Comparison of ENCODE assay signal across 10 mouse cellular contexts in the genomic region with DNA sequence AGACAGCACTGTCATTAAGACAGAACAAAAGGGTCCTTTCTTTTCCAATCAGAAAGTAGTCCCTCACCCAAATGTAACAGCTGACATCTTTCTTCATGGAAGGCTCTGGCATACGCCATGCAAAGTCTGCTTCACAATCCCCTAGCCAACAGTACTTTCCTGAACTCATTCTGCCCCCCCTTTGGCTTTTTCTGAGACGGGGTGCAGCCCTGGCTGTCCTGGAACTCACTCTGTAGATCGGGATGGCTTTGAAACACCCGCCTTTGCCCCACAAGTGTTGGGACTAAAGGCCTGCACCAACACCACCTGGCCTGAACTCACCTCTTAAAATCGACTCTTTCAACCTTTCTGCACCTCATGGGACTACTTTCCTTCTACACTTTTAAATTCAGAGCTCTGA. TPM values are rescaled to one million over a fixed set of nuclear protein-coding genes. Genes with fewer than 3 reads are reported as not detected.
DNase-seq lines count a peak whose midpoint lies in the region; ATAC-seq and TF ChIP-seq lines count a peak whose summit lies in the region.
"Had no signal": no experiment of that assay in that cellular context is flagged by ENCODE, and none has a peak within 500 bp of the region (broad histone marks: within the 10 kb centered on the region; RNA-seq: fewer than 3 reads in every experiment).

No protein-coding gene starts in this region.

- H3K36me3 ChIP-seq in heart, embryonic 15.5 days = peaks cover 16% of the 10 kb centered on the region
- peaks cover 17% of the 10 kb centered on the region for H3K36me3 ChIP-seq in midbrain, embryonic 12.5 days
- H3K36me3 ChIP-seq in midbrain, postnatal 0 days (ENCODE audit: insufficient read depth, low read length) = peaks cover 14% of the 10 kb centered on the region
- peaks cover 20% of the 10 kb centered on the region for H3K36me3 ChIP-seq in embryonic facial prominence, embryonic 12.5 days
- H3K36me3 ChIP-seq in liver, postnatal 0 days (replicated peaks; ENCODE audit: insufficient read depth, low read length) = peaks cover 29% of the 10 kb centered on the region

- H3K27me3 ChIP-seq in heart, embryonic 15.5 days = no peaks in the 10 kb centered on the region
- no peaks in the 10 kb centered on the region for H3K27me3 ChIP-seq in midbrain, embryonic 12.5 days
- no peaks in the 10 kb centered on the region for H3K27me3 ChIP-seq in midbrain, postnatal 0 days (ENCODE audit: insufficient read depth, low read length)
- H3K27me3 ChIP-seq in embryonic facial prominence, embryonic 12.5 days = no peaks in the 10 kb centered on the region
- H3K27me3 ChIP-seq in liver, postnatal 0 days (ENCODE audit: insufficient read depth, low read length) = no peaks in the 10 kb centered on the region

- WGBS in heart, embryonic 15.5 days = 68% methylated on average over 5 of the region's 5 CpGs
- WGBS in midbrain, embryonic 12.5 days = 89% methylated on average over 5 of the region's 5 CpGs
- 74% methylated on average over 5 of the region's 5 CpGs for WGBS in midbrain, postnatal 0 days
- 73% methylated on average over 5 of the region's 5 CpGs for WGBS in embryonic facial prominence, embryonic 12.5 days
- 63% methylated on average over 5 of the region's 5 CpGs for WGBS in liver, postnatal 0 days (ENCODE audit: insufficient replicate concordance)

- intact Hi-C loops in heart, postnatal 14 days (cut with DNase I) = no loop called here

- no peak for DNase-seq in heart, postnatal 14 days
- DNase-seq in midbrain, postnatal 0 days (ENCODE audit: low spot score) = no peak
- no peak for DNase-seq in liver, postnatal 0 days
- DNase-seq in adrenal gland, postnatal 25 days = no peak
- no peak for DNase-seq in layer of hippocampus, postnatal 10 days (ENCODE audit: low spot score in 2 of 2)
- DNase-seq: kidney, adult 8-10 months had no signal

- H3K9me3 ChIP-seq in heart, embryonic 15.5 days (replicated peaks) = no peaks in the 10 kb centered on the region
- H3K9me3 ChIP-seq in midbrain, embryonic 12.5 days = no peaks in the 10 kb centered on the region
- H3K9me3 ChIP-seq in midbrain, postnatal 0 days (ENCODE audit: low read length) = no peaks in the 10 kb centered on the region
- H3K9me3 ChIP-seq in embryonic facial prominence, embryonic 12.5 days = no peaks in the 10 kb centered on the region
- no peaks in the 10 kb centered on the region for H3K9me3 ChIP-seq in liver, postnatal 0 days (ENCODE audit: low read length)

- no peak for ATAC-seq in heart, embryonic 15.5 days (replicated peaks; ENCODE audit: insufficient number of reproducible peaks, insufficient read depth, low FRiP score, low read depth)
- no peak for ATAC-seq in midbrain, embryonic 12.5 days (ENCODE audit: low FRiP score, low read depth)
- no peak for ATAC-seq in midbrain, postnatal 0 days (ENCODE audit: low FRiP score)
- no peak for ATAC-seq in embryonic facial prominence, embryonic 12.5 days (ENCODE audit: insufficient number of reproducible peaks, insufficient read depth, low FRiP score, low TSS enrichment)
- ATAC-seq in liver, postnatal 0 days = no peak

- TF ChIP-seq EP300 in liver, postnatal 0 days (IDR thresholded peaks at IDR 0.05; ENCODE audit: low read depth) = no peak

- H3K4me2 ChIP-seq in heart, embryonic 15.5 days = no peak overlapping the region
- peak overlapping the region; percentile 21; the same call in 1 of the 2 replicates for H3K4me2 ChIP-seq in midbrain, embryonic 12.5 days (replicated peaks)
- no peak overlapping the region for H3K4me2 ChIP-seq in midbrain, postnatal 0 days (ENCODE audit: low read depth, low read length, poor library complexity, severe bottlenecking)
- peak overlapping the region; percentile 14; the same call in 1 of the 2 replicates for H3K4me2 ChIP-seq in embryonic facial prominence, embryonic 12.5 days (replicated peaks)
- peak overlapping the region; percentile 75 for H3K4me2 ChIP-seq in liver, postnatal 0 days (ENCODE audit: low read depth, low read length)

- H3K27ac ChIP-seq in heart, embryonic 15.5 days = no peak overlapping the region
- H3K27ac ChIP-seq in midbrain, embryonic 12.5 days (replicated peaks) = no peak overlapping the region
- H3K27ac ChIP-seq in midbrain, postnatal 0 days (ENCODE audit: low read depth, low read length) = no peak overlapping the region
- H3K27ac ChIP-seq in embryonic facial prominence, embryonic 12.5 days = no peak overlapping the region
- 0 out of 2 replicates have a peak overlapping the region, but pooled peaks have one; percentile 18 for H3K27ac ChIP-seq in liver, postnatal 0 days (ENCODE audit: low read depth)

- H3K4me3 ChIP-seq in heart, embryonic 15.5 days = peak overlapping the region; percentile 1; the same call in 1 of the 2 replicates
- H3K4me3 ChIP-seq in midbrain, embryonic 12.5 days = no peak overlapping the region
- H3K4me3 ChIP-seq in midbrain, postnatal 0 days (ENCODE audit: low read depth, low read length) = no peak overlapping the region
- no peak overlapping the region for H3K4me3 ChIP-seq in embryonic facial prominence, embryonic 12.5 days
- H3K4me3 ChIP-seq in liver, postnatal 0 days (ENCODE audit: low read depth, low read length) = no peak overlapping the region

- no peak for TF ChIP-seq CTCF in midbrain, postnatal 0 days (IDR thresholded peaks at IDR 0.05)
- no peak for TF ChIP-seq CTCF in liver, postnatal 0 days (IDR thresholded peaks at IDR 0.05; ENCODE audit: low read depth)

- no peak overlapping the region for H3K9ac ChIP-seq in heart, embryonic 15.5 days
- no peak overlapping the region for H3K9ac ChIP-seq in midbrain, embryonic 12.5 days (replicated peaks)
- no peak overlapping the region for H3K9ac ChIP-seq in midbrain, postnatal 0 days (replicated peaks; ENCODE audit: low read length, poor library complexity, severe bottlenecking)
- H3K9ac ChIP-seq in embryonic facial prominence, embryonic 12.5 days = no peak overlapping the region
- H3K9ac ChIP-seq in liver, postnatal 0 days (replicated peaks) = no peak overlapping the region

- H3K4me1 ChIP-seq in heart, embryonic 15.5 days (replicated peaks) = peaks cover 27% of the 10 kb centered on the region
- H3K4me1 ChIP-seq in midbrain, embryonic 12.5 days = peaks cover 25% of the 10 kb centered on the region
- H3K4me1 ChIP-seq in midbrain, postnatal 0 days (ENCODE audit: insufficient read depth, low read length) = peaks cover 8% of the 10 kb centered on the region; the same call in 1 of the 2 replicates
- peaks cover 19% of the 10 kb centered on the region for H3K4me1 ChIP-seq in embryonic facial prominence, embryonic 12.5 days
- peaks cover 23% of the 10 kb centered on the region for H3K4me1 ChIP-seq in liver, postnatal 0 days (ENCODE audit: insufficient read depth)

RNA-seq across cellular contexts. Expression of a gene that starts 2.8 kb away (rescaled TPM):
- polyA plus RNA-seq in heart, embryonic 15.5 days (2015; fragmentation: Nextera tagmentation; extraction: Ambion mirVana) = 26.2 and 30.9 TPM in 2 replicates
- total RNA-seq in heart, postnatal 14 days (2021) = 10 to 100 TPM; 18.7 to 20.5 TPM
- 29.0 and 30.3 TPM in 2 replicates for polyA plus RNA-seq in midbrain, embryonic 12.5 days (2016; fragmentation: Nextera tagmentation; extraction: Ambion mirVana)
- 48.0 and 67.1 TPM in 2 replicates for total RNA-seq in midbrain, postnatal 0 days (2014; rRNA removed)
- polyA plus RNA-seq in midbrain, postnatal 0 days (2015; fragmentation: Nextera tagmentation; extraction: Ambion mirVana) = 50.4 and 54.6 TPM in 2 replicates
- 26.4 and 27.9 TPM in 2 replicates for polyA plus RNA-seq in embryonic facial prominence, embryonic 12.5 days (2016; fragmentation: Nextera tagmentation; extraction: Ambion mirVana)
- polyA plus RNA-seq in liver, postnatal 0 days (2015; fragmentation: Nextera tagmentation; extraction: Ambion mirVana) = 14.4 and 14.9 TPM in 2 replicates
- total RNA-seq in adrenal gland, postnatal 25 days (2021) = 18.8 and 27.9 TPM in 2 replicates
- 10 to 100 TPM; 22.7 to 23.2 TPM for total RNA-seq in layer of hippocampus, postnatal 10 days (2021)

RNA-seq across cellular contexts. Expression of a gene that starts 3.2 kb away (rescaled TPM):
- 359 and 482 TPM in 2 replicates for polyA plus RNA-seq in heart, embryonic 15.5 days (2015; fragmentation: Nextera tagmentation; extraction: Ambion mirVana)
- total RNA-seq in heart, postnatal 14 days (2021) = 100 to 1,000 TPM; 119 to 131 TPM
- 891 and 892 TPM in 2 replicates for polyA plus RNA-seq in midbrain, embryonic 12.5 days (2016; fragmentation: Nextera tagmentation; extraction: Ambion mirVana)
- total RNA-seq in midbrain, postnatal 0 days (2014; rRNA removed) = 315 and 338 TPM in 2 replicates
- 353 and 371 TPM in 2 replicates for polyA plus RNA-seq in midbrain, postnatal 0 days (2015; fragmentation: Nextera tagmentation; extraction: Ambion mirVana)
- polyA plus RNA-seq in embryonic facial prominence, embryonic 12.5 days (2016; fragmentation: Nextera tagmentation; extraction: Ambion mirVana) = 949 and 978 TPM in 2 replicates
- polyA plus RNA-seq in liver, postnatal 0 days (2015; fragmentation: Nextera tagmentation; extraction: Ambion mirVana) = 146 and 157 TPM in 2 replicates
- total RNA-seq in adrenal gland, postnatal 25 days (2021) = 361 and 374 TPM in 2 replicates
- total RNA-seq in layer of hippocampus, postnatal 10 days (2021) = 100 to 1,000 TPM; 332 TPM

RNA-seq across cellular contexts. Expression of a gene that starts 30.8 kb away (rescaled TPM):
- polyA plus RNA-seq in heart, embryonic 15.5 days (2015; fragmentation: Nextera tagmentation; extraction: Ambion mirVana) = 19.4 and 28.2 TPM in 2 replicates
- total RNA-seq in heart, postnatal 14 days (2021) = 10 to 100 TPM; 17.8 to 18.7 TPM
- 31.9 and 35.0 TPM in 2 replicates for polyA plus RNA-seq in midbrain, embryonic 12.5 days (2016; fragmentation: Nextera tagmentation; extraction: Ambion mirVana)
- total RNA-seq in midbrain, postnatal 0 days (2014; rRNA removed) = 33.8 and 43.8 TPM in 2 replicates
- 17.6 and 18.5 TPM in 2 replicates for polyA plus RNA-seq in midbrain, postnatal 0 days (2015; fragmentation: Nextera tagmentation; extraction: Ambion mirVana)
- polyA plus RNA-seq in embryonic facial prominence, embryonic 12.5 days (2016; fragmentation: Nextera tagmentation; extraction: Ambion mirVana) = 44.3 and 47.6 TPM in 2 replicates
- 14.9 TPM in 2 replicates for polyA plus RNA-seq in liver, postnatal 0 days (2015; fragmentation: Nextera tagmentation; extraction: Ambion mirVana)
- 42.4 and 46.1 TPM in 2 replicates for total RNA-seq in adrenal gland, postnatal 25 days (2021)
- 10 to 100 TPM; 50.2 to 54.7 TPM for total RNA-seq in layer of hippocampus, postnatal 10 days (2021)
- total RNA-seq: common myeloid progenitor, adult 5-6 weeks had no signal

RNA-seq across cellular contexts. Expression of a gene that starts 37.9 kb away (rescaled TPM):
- polyA plus RNA-seq in heart, embryonic 15.5 days (2015; fragmentation: Nextera tagmentation; extraction: Ambion mirVana) = 0.96 and 1.1 TPM in 2 replicates
- 1 to 10 TPM; 3.7 to 4.4 TPM for total RNA-seq in heart, postnatal 14 days (2021)
- polyA plus RNA-seq in midbrain, embryonic 12.5 days (2016; fragmentation: Nextera tagmentation; extraction: Ambion mirVana) = 0.37 and 0.63 TPM in 2 replicates
- 3.1 and 6.2 TPM in 2 replicates for total RNA-seq in midbrain, postnatal 0 days (2014; rRNA removed)
- 3.6 and 4.6 TPM in 2 replicates for polyA plus RNA-seq in midbrain, postnatal 0 days (2015; fragmentation: Nextera tagmentation; extraction: Ambion mirVana)
- 1.1 TPM in 2 replicates for polyA plus RNA-seq in embryonic facial prominence, embryonic 12.5 days (2016; fragmentation: Nextera tagmentation; extraction: Ambion mirVana)
- 0.58 and 0.66 TPM in 2 replicates for polyA plus RNA-seq in liver, postnatal 0 days (2015; fragmentation: Nextera tagmentation; extraction: Ambion mirVana)
- total RNA-seq in adrenal gland, postnatal 25 days (2021) = 0.39 TPM in 1 of 2 replicates, not detected in the other
- 10 to 100 TPM; 35.7 to 39.8 TPM for total RNA-seq in layer of hippocampus, postnatal 10 days (2021)
- total RNA-seq: common myeloid progenitor, adult 5-6 weeks had no signal

RNA-seq across cellular contexts. Expression of a gene that starts 56.2 kb away (rescaled TPM):
- 6.5 and 14.6 TPM in 2 replicates for polyA plus RNA-seq in heart, embryonic 15.5 days (2015; fragmentation: Nextera tagmentation; extraction: Ambion mirVana)
- 1 to 10 TPM; 4.1 to 4.6 TPM for total RNA-seq in heart, postnatal 14 days (2021)
- polyA plus RNA-seq in midbrain, embryonic 12.5 days (2016; fragmentation: Nextera tagmentation; extraction: Ambion mirVana) = 10.2 and 12.6 TPM in 2 replicates
- total RNA-seq in midbrain, postnatal 0 days (2014; rRNA removed) = 4.8 and 10.8 TPM in 2 replicates
- polyA plus RNA-seq in midbrain, postnatal 0 days (2015; fragmentation: Nextera tagmentation; extraction: Ambion mirVana) = 14.5 and 16.9 TPM in 2 replicates
- polyA plus RNA-seq in embryonic facial prominence, embryonic 12.5 days (2016; fragmentation: Nextera tagmentation; extraction: Ambion mirVana) = 27.9 and 31.0 TPM in 2 replicates
- polyA plus RNA-seq in liver, postnatal 0 days (2015; fragmentation: Nextera tagmentation; extraction: Ambion mirVana) = 4.0 and 4.8 TPM in 2 replicates
- 5.9 and 9.4 TPM in 2 replicates for total RNA-seq in adrenal gland, postnatal 25 days (2021)
- total RNA-seq in layer of hippocampus, postnatal 10 days (2021) = 10 to 100 TPM; 41.3 to 45.4 TPM

Comparison
In these comparisons a context has a peak if more than half of its experiments do, and no peak if none do; other contexts are left out.
1. H3K4me2 ChIP-seq: peak in midbrain, embryonic 12.5 days (single experiment), embryonic facial prominence, embryonic 12.5 days (single experiment) and liver, postnatal 0 days (single experiment); none in heart, embryonic 15.5 days (single experiment) and midbrain, postnatal 0 days (single experiment).